In genomic region chr4:86696890-86697289, GRCm38 (mm10) we compare ENCODE assay signal across 10 mouse cellular contexts. TPM values are rescaled to one million over a fixed set of nuclear protein-coding genes. Genes with fewer than 3 reads are reported as not detected.
DNase-seq lines count a peak whose midpoint lies in the region; ATAC-seq and TF ChIP-seq lines count a peak whose summit lies in the region.
"Had no signal": no experiment of that assay in that cellular context is flagged by ENCODE, and none has a peak within 500 bp of the region (broad histone marks: within the 10 kb centered on the region; RNA-seq: fewer than 3 reads in every experiment).

No protein-coding gene starts in this region.

- WGBS in hindbrain, embryonic 10.5 days = 10% methylated on average over 4 of the region's 4 CpGs
- 8% methylated on average over 4 of the region's 4 CpGs for WGBS in liver, adult 2 months

- no peaks in the 10 kb centered on the region for H3K27me3 ChIP-seq in hindbrain, embryonic 10.5 days (ENCODE audit: insufficient read depth, poor library complexity, severe bottlenecking)
- H3K27me3 ChIP-seq in liver, adult 2 months (ENCODE audit: control insufficient read depth, insufficient read depth, low read length) = no peaks in the 10 kb centered on the region
- H3K27me3 ChIP-seq: embryonic facial prominence, embryonic 13.5 days had no signal

- TF ChIP-seq POLR2A in liver, adult 2 months (IDR thresholded peaks at IDR 0.05; ENCODE audit: extremely low read depth, insufficient read depth, low read length) = no peak

- no peaks in the 10 kb centered on the region for H3K4me1 ChIP-seq in hindbrain, embryonic 10.5 days (replicated peaks)
- H3K4me1 ChIP-seq in liver, adult 2 months (ENCODE audit: control insufficient read depth, insufficient read depth, low read length) = peaks cover 2% of the 10 kb centered on the region; the same call in 1 of the 2 replicates
- H3K4me1 ChIP-seq: embryonic facial prominence, embryonic 13.5 days had no signal

- H3K9ac ChIP-seq in liver, adult 2 months (ENCODE audit: low read depth, low read length) = no peak overlapping the region
- H3K9ac ChIP-seq: embryonic facial prominence, embryonic 13.5 days had no signal

- peak; percentile 70 for ATAC-seq in monocyte, adult 5-6 weeks (replicated peaks; ENCODE audit: insufficient number of reproducible peaks, low FRiP score, low TSS enrichment, poor library complexity, severe bottlenecking)

- peak overlapping the region; percentile 54 for H3K27ac ChIP-seq in hindbrain, embryonic 10.5 days
- H3K27ac ChIP-seq in liver, adult 2 months (replicated peaks; ENCODE audit: insufficient read depth, low read depth, low read length) = no peak overlapping the region
- H3K27ac ChIP-seq: embryonic facial prominence, embryonic 13.5 days; macrophage had no signal

- no peaks in the 10 kb centered on the region for H3K9me3 ChIP-seq in hindbrain, embryonic 10.5 days
- H3K9me3 ChIP-seq: embryonic facial prominence, embryonic 13.5 days had no signal

- no peak overlapping the region for H3K4me3 ChIP-seq in hindbrain, embryonic 10.5 days
- H3K4me3 ChIP-seq in liver, adult 2 months (ENCODE audit: insufficient read depth, low read depth, low read length) = no peak overlapping the region
- H3K4me3 ChIP-seq: embryonic facial prominence, embryonic 13.5 days had no signal

- TF ChIP-seq CTCF in liver, adult 2 months (IDR thresholded peaks at IDR 0.05; ENCODE audit: low read depth, low read length) = peak; percentile 36

- no peaks in the 10 kb centered on the region for H3K79me2 ChIP-seq in liver, adult 2 months (ENCODE audit: control insufficient read depth, insufficient read depth, low read length)

- no peaks in the 10 kb centered on the region for H3K36me3 ChIP-seq in hindbrain, embryonic 10.5 days
- H3K36me3 ChIP-seq in liver, adult 2 months (ENCODE audit: control insufficient read depth, insufficient read depth, low read length) = no peaks in the 10 kb centered on the region
- H3K36me3 ChIP-seq: embryonic facial prominence, embryonic 13.5 days had no signal

- DNase-seq in kidney, adult 9 months = peak; percentile 54
- no peak for DNase-seq in kidney, adult 18-20 months
- DNase-seq in MEL-GATA-1-ER (ENCODE audit: extremely low read depth, low read depth) = peak; percentile 55
- DNase-seq in embryo, embryonic 10 days (ENCODE audit: low spot score) = peak; percentile 90
- DNase-seq in hindbrain, embryonic 10.5 days (ENCODE audit: low spot score) = peak; percentile 18
- peak; percentile 55 for DNase-seq in liver, adult 2 months (ENCODE audit: extremely low read depth, low read depth, low spot score)
- no peak for DNase-seq in ovary, postnatal 36 days (ENCODE audit: low spot score)

RNA-seq across cellular contexts. Expression of gene Plin2, which starts 27.0 kb away (rescaled TPM):
- 84.7 and 88.9 TPM in 2 replicates for polyA plus RNA-seq in hindbrain, embryonic 10.5 days (2016; fragmentation: Nextera tagmentation; extraction: Ambion mirVana)
- 294 and 339 TPM in 2 replicates for total RNA-seq in liver, adult 2 months (2014; rRNA removed)
- 449 and 502 TPM in 2 replicates for polyA plus RNA-seq in liver, adult 2 months (2012; rRNA removed)
- total RNA-seq in monocyte, adult 5-6 weeks (2017) = 312 to 507 TPM (median 480 TPM) in 3 replicates

RNA-seq across cellular contexts. Expression of gene Dennd4c, which starts 51.5 kb away (rescaled TPM):
- polyA plus RNA-seq in hindbrain, embryonic 10.5 days (2016; fragmentation: Nextera tagmentation; extraction: Ambion mirVana) = 5.4 and 5.5 TPM in 2 replicates
- total RNA-seq in liver, adult 2 months (2014; rRNA removed) = 18.9 and 19.0 TPM in 2 replicates
- polyA plus RNA-seq in liver, adult 2 months (2012; rRNA removed) = 2.7 and 2.8 TPM in 2 replicates
- 26.9 to 42.6 TPM (median 30.7 TPM) in 3 replicates for total RNA-seq in monocyte, adult 5-6 weeks (2017)

Comparison
In these comparisons a context has a peak if more than half of its experiments do, and no peak if none do; other contexts are left out.
1. DNase-seq: peak in kidney, adult 9 months (single experiment), MEL-GATA-1-ER (single experiment), embryo, embryonic 10 days (single experiment), hindbrain, embryonic 10.5 days (single experiment) and liver, adult 2 months (single experiment); none in kidney, adult 18-20 months (single experiment) and ovary, postnatal 36 days (single experiment).